Mouse (Mus musculus): ENCODE measurements at regions not wholly inside any gene's neighbourhood (a gene's known extent, or its start where the extent isn't known, plus 50 kb on each side); places are given as distances from the start of the nearest gene placed in this dataset.

- no peak for TF ChIP-seq CTCF (IDR thresholded peaks at IDR 0.05; ENCODE audit: control insufficient read depth, insufficient read depth, insufficient replicate concordance, low read depth, low read length)
- TF ChIP-seq POLR2A (IDR thresholded peaks at IDR 0.05; ENCODE audit: control insufficient read depth, low read depth, low read length) = no peak
Measured at GRCm38 (mm10) chr13:75204417-75204816, 114.8 kb downstream of the Pcsk1 start.

Measured in testis, adult 2 months (tissue).